Mouse (Mus musculus) heart, adult 18-20 months (tissue): ENCODE data around the gene Pecam1. TPM values are rescaled to one million over a fixed set of nuclear protein-coding genes. Genes with fewer than 3 reads are reported as not detected.
"Not testable (repeated sequence)": the region's sequence is repeated elsewhere in the genome, so short reads cannot be mapped to it uniquely, and the experiment has no call there.

Experiments used
- DNase-seq, 2 experiments: peaks; one replicate each; pipeline ENCODE4 v3.0.0; 2021 to 2022; ENCODE audit warnings: mixed read lengths in 1 of 2
- total RNA-seq, 2 experiments: library from RNA; stranded (reverse); gene quantifications; 2 replicates each; pipeline ENCODE4 v1.2.3; 2021

The Pecam1 gene
- total RNA-seq, 2 experiments from 2014 or later: 91.5 to 105 TPM

GRCm38 (mm10) chr11:106729656-106730055 is 20.8 kb downstream of the Pecam1 start:
- no peak for DNase-seq

DNA sequence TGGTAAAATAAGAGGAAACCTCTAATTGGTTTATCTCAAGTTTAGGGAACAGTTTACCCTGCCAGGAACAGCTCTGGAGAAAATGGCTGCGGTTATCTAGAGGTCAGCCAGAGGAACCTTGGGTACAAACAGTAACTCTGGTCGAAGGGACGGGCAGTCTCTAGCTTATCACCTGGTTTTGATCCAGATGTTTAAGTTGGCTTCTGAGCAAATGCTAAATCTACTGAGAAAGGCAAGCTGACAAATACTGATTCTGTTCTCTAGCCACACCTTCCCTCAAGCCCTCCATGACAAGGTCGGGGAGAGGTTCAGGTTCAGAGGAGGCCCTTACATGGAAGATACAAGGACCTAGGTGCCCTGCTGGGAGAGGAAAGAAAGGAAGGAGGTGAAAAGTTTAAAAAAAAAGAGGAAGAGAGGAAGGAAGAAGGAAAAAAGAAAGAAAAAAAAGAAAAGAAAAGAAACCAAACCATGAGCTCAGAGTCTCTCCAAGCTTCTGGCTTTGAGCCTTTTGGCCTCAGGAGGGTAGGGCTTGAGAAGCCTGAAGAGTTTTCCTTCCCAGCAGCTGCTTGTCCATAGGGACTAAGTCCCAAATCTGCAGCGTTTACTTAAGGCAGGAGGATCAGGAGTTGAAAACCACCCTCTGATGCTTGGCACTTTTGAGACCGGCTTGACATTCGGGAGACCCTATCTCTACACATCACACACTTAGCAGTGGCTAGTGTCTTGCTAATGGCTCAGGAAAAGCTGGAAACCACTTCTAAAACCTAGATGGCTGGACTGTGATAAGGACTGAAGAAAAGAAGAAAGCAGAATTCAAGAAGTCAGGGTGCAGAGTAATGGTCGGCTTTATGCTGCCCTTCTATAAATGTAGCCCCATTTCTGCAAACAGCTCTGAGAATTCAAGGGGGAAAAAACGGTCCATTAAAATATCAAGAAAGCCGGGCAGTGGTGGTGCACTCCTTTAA is 21.7 kb downstream of the Pecam1 start:
- peak; percentile 60 to 83 for DNase-seq

DNA sequence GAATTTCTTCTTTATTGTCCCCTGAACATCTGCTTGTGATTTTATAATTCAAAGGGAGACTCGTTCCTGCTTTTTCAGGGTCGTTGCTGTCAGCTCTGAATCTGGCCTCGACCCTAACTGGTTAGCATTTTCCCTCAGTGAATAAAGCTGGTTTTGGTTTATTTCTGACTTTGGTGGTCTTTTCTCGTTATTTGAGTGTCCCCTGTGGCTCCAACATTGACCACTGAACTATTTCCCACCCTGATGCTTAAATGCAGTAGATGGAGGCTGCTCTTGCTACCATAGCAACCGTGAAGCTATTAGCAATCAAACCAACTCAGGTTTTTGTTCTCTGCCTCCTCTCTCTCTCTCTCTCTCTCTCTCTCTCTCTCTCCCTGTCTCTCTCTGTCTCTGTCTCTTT is 22.5 kb downstream of the Pecam1 start:
- DNase-seq: no peak

- not testable (repeated sequence) for DNase-seq
Observed at GRCm38 (mm10) chr11:106724916-106725235, 25.6 kb downstream of the Pecam1 start.

DNA sequence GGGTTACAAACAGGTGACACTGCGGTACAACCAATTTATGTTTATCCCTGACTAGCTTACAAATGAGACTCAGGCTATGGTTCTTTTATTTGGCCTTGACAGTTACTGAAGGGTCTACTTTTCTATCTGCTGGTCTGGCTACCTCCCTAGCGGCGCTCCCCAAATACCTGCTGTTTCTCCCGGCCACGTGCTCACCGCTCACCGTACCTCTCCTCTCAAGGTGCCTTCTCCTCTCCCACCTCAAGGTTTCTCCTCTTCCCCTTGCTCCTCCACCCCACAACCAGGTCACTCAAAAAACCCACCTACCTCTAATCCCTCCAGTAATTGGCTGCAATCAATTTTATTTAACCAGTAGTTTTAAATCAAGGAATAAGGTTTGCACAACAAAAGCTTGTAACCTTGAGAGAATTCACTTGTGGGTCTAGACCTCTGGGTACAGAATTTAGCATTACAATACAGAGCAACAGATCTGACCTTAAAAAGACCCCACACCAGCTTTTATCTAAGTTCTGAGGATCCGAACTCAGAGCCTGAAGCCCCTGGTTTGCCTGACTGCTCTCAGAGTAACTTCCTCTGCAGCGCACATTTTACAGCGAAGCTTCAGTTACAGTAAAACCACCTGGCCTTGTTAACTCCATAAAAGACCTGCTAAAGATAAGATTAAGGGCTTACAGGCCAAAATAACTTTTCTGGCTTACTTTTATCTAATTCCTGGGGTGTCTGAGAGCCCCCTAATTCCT is 26.1 kb downstream of the Pecam1 start:
- no peak for DNase-seq

DNA sequence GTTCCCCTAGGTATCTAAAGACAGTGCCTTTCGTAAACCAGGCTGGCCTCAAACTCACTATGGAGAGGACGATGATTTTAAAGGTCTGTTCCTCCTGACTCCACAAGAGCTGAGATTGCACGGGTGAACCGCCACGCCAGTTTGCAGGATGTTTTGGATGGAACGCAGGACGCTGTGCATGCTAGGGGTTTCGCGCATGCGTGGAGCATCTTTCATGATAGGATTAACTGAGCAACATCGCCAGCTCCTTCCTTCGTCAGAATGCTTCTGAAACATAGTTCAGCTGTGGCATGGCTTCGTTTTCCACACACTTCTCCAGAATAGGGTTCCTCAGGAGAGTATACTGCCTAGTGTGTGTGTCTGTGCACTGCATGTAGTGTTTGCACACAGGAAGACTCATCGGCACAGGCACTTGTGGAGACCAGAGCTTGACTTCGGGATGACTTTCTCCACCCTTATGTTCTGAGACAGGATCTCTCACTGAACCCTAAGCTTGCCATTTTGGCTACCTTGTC is 26.8 kb downstream of the Pecam1 start:
- DNase-seq: peak; percentile 38 to 56

DNA sequence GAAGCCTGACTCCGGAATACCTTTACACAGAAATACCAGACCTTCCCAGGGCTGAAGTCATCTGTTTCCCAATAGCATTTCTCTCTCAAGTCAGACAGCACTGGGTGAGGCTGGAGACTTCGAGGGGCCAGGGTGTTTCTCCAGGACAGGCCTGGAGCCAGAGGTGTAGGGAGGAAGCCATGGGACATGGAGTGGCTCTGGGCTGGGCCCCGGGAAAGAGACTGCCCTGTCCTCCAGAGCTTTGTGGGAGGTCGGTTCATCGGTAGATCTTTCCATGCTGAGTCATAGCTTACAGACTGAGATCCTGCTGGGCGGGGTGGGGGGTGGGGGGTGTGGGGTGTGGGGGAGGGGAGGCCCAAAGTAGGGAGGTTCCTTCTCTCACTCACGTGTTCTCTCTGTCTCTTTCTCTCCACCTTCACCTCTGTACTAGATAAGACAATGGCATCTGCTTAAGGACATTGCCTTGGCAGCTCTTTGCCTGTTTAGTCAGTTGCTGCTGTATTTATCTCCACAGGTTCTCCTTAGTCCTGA is 27.5 kb downstream of the Pecam1 start:
- peak; percentile 63 to 80 for DNase-seq

- DNase-seq: no peak
Observed at GRCm38 (mm10) chr11:106720379-106720778, 30.0 kb downstream of the Pecam1 start.

DNA sequence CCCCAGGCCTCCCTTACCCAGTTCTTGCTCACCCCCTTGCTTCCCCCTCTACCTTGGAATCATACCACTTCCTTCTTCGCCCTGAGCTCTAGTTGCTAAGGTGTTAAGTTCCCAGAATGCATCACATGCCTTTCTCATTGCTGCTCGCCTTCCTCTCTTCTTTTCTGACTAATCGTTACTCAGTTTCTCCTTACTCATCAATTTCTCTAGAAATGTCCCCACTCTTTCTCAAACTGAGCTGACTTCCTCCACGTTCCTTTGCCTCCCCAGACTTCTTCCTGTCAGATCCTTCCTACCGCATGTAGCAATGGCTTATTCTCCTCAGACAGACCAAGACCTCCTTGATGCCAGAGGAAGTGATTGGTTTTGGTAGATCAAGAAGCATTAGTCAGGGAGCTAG is 33.9 kb downstream of the Pecam1 start:
- no peak for DNase-seq

DNA sequence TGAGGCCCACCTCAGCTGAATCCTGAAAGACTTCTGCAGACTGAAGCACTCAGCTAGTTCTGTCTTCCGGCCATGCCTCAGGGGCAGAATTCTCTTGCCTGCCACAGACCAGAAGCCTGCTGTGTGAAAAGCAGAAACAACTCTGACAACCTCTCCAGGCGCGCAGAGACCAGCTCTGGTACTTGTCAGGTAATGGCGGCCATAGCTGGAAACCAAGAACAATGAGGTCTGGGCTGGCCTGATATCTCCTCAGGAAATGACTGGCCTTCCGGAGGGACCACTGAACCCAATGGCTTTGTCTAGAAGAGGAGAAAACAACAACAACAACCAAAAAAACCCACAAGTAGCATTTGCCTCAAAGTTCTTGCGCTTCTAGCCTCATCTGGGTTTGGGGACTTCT is 35.4 kb downstream of the Pecam1 start:
- DNase-seq: peak; percentile 72 to 79

GRCm38 (mm10) chr11:106710789-106711188 is 39.6 kb downstream of the Pecam1 start:
- DNase-seq: peak; percentile 45 to 75

GRCm38 (mm10) chr11:106709227-106709985 is 41.0 kb downstream of the Pecam1 start:
- peak in 1 of 2 experiments; percentile 54 for DNase-seq

DNA sequence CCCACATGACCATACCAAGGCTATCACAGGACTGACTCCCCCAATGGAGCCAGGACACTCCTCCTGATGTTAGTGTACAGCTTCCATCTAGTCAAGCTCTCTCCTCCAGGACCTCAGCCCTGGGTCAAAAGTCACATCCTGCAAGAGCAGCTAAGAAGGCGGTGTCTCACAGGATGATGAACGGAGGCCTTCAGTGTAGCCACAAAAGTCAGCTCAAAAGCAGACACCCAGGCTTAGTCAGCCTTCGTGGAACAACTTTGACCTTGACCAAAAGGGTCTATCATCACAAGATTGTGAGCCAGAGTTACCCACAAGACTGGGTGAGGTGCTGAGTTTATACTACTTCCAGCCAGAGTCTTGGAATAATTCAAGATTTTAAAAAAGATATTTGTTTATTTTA is 42.6 kb downstream of the Pecam1 start:
- DNase-seq: no peak

- no peak for DNase-seq
Observed at GRCm38 (mm10) chr11:106707085-106707484, 43.3 kb downstream of the Pecam1 start.

- DNase-seq: no peak
Observed at GRCm38 (mm10) chr11:106706212-106706611, 44.2 kb downstream of the Pecam1 start.

- DNase-seq: no peak
Observed at GRCm38 (mm10) chr11:106704399-106705111, 45.9 kb downstream of the Pecam1 start.

DNA sequence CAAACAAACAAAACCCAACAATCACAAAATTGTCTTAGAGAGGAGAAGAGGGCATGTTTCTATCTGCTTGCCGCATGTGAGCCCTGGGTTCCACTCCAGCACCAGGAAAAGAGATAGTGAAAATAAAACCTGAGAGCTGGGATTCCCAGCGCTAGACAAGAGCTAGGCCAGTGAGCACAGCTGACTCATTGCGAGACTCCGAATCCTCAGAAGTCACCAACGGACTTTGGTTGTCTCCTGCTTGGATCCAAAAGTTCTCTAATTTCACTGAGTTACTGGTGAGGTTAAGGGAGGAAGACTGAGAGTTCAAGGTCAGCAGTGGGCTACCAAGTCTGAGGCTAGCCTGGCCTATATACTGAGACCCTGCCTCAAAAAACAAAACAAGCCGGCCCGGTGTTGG is 46.5 kb downstream of the Pecam1 start:
- DNase-seq: no peak

GRCm38 (mm10) chr11:106702584-106702983 is 47.8 kb downstream of the Pecam1 start:
- no peak for DNase-seq

- no peak for DNase-seq
Observed at GRCm38 (mm10) chr11:106701589-106701988, 48.8 kb downstream of the Pecam1 start.

DNA sequence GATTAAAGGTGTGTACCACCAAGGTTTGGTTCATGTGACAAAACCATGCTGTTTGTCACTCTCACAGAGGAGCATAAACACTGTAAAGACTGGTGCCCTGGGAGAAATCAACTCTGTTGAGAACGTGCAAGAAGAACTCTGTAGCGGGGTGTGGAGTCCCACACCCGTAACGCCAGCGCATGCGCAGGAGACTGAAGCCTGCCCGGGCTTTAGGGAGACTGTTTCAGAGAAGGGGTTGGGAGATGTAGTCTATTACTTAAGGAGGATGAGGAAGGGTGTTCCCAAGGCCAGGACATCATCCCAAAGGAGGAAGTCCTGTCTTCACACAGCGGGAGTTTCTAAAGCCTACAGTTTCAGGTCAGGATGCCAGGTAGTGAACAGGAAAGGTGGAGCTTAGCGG is 51.3 kb downstream of the Pecam1 start:
- no peak for DNase-seq

DNA sequence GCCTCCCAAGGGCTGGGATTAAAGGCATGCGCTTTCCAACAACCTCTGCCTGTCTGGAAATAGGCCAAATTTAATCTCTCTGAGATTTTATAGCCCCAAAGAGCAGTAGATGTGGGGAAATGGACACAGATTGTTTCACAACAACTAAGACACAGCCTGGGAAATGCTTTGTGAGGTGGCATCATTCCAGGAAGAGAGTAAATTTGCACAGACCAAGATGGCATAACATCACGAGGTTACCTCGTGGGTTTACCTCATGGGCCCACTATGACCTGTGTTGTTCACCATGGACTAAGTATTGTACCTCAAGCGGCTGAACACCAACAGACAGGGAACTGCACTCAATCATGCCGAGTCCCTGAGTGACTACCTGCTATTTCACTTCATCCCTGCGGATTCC is 52.1 kb downstream of the Pecam1 start:
- DNase-seq: no peak
